Mouse (Mus musculus): ENCODE results near the gene Ptges3l.

DNA sequence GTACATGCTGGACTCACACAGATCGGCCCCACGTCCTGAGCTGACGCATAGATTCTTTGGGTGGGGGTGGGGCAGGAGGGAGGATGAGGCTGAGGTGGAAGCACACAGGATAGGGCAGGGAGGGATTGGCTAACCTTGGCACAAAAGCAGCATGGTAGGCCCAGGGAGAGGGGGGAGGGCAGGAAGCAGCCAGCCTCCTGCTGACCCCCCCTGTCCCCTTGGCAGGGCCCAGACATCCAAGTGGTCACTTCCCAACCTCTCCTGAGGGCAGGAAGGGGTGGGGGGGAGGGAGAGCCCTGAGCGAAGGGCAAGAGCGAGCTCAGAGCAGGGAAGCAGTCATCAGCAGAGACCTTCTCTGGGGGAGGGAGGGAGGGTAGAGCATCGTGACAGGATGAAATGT lies 34.6 kb upstream of the Ptges3l start:
- TF ChIP-seq POLR2A (IDR thresholded peaks at IDR 0.05; ENCODE audit: borderline replicate concordance, control insufficient read depth, low read depth, low read length) (no peak), CTCF (IDR thresholded peaks at IDR 0.05; ENCODE audit: control insufficient read depth, insufficient read depth, low read length) (no peak)

Measured in bone marrow, adult 2 months (tissue).